Mouse (Mus musculus): ENCODE results near the gene Abi1.
"Not testable (repeated sequence)": the region's sequence is repeated elsewhere in the genome, so short reads cannot be mapped to it uniquely, and the experiment has no call there.

Abi1 gene

GRCm38 (mm10) chr2:22962970-22963369, 77.1 kb downstream of the Abi1 start:
- no peak for DNase-seq (ENCODE audit: low spot score in 2 of 2)

DNA sequence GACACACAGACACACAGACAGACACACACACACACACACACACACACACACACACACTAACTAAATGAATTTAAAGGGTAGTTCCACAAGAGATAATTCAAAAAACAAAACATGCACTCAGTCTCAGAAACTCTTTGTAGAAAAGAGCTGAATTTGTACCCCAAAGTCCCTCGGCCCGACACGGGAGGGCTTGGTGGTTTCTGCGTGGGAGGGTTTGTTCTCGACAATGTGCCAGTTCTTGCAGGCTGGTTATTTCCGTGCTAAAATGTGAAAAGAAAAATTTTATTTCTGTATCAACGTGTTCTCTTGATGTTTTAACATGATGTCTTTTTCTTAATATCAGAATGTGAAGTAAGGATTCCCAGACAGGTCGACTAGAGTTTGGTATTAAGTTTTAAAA, 77.8 kb downstream of the Abi1 start:
- DNase-seq (ENCODE audit: low spot score in 2 of 2), result no peak

- no peak for DNase-seq (ENCODE audit: low spot score in 2 of 2)
Observed at GRCm38 (mm10) chr2:22961681-22962080, 78.4 kb downstream of the Abi1 start.

GRCm38 (mm10) chr2:22957415-22957814, 82.6 kb downstream of the Abi1 start:
- no peak for DNase-seq (ENCODE audit: low spot score in 2 of 2)

DNA sequence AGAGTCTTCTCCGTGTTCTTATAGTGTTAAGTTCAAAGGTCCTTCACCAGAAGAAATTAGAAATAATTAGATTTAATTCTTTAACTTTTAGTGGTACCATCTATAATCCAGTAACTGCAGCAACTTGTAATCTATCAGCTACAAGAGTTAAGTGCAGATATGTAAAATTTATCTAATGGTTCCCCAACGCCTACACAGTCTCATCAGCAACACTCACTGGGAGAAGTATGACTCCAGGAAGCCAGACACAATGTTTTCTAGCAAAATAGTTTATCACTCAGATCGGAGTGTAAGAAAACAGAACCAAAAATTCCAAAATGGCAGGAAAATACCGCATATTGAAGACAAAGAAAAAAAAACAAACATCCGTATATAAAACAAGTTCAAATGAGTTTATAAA, 84.1 kb downstream of the Abi1 start:
- DNase-seq (ENCODE audit: low spot score in 2 of 2), result no peak

- DNase-seq (ENCODE audit: low spot score in 2 of 2), result no peak
Observed at GRCm38 (mm10) chr2:22954278-22954677, 85.8 kb downstream of the Abi1 start.

DNA sequence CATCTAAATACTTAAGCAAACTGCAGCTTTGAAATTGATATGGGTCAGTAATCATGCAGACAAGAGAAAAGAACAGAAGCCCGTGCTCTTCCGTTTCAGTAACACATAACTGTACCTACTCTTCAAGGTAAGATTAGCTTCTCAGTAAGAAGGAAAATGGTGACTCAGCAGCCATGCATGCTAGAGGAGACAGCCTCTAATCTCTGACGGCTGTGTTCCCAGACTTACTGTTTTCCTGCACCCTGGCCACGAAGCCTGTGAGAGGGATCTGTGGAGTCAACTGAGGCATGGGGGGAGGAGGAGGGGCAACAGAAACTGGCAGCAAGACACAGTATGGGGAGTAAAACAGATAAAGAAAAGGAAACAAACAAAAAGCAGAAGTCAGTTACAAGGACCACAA, 90.1 kb downstream of the Abi1 start:
- no peak for DNase-seq (ENCODE audit: low spot score in 2 of 2)

- no peak for DNase-seq (ENCODE audit: low spot score in 2 of 2)
Observed at GRCm38 (mm10) chr2:22933556-22933955, 106.5 kb downstream of the Abi1 start.

GRCm38 (mm10) chr2:22928259-22928658, 111.8 kb downstream of the Abi1 start:
- no peak for DNase-seq (ENCODE audit: low spot score in 2 of 2)

GRCm38 (mm10) chr2:22925911-22926310, 114.1 kb downstream of the Abi1 start:
- DNase-seq (ENCODE audit: low spot score in 2 of 2), result not testable (repeated sequence)

DNA sequence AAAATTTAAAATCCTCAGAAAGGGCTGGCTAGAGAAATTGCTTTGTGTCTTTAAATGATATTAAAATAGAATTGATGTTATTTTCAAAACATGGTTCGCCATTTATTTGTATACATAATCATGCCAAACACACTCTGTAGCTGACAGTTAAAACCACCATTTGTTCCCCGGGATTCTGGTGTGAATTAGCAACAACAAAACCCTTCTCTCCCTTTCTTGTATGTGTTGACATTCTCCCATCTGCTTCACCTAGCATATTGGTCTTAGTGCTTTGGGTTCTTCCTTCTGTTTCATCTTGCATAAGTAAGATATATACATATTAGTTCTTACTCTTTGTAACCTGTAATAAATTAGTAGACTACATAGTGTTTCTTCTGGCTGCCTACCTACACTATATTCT, 121.4 kb downstream of the Abi1 start:
- no peak for DNase-seq (ENCODE audit: low spot score in 2 of 2)

- DNase-seq (ENCODE audit: low spot score in 2 of 2), result no peak
Observed at GRCm38 (mm10) chr2:22914421-22914820, 125.6 kb downstream of the Abi1 start.

GRCm38 (mm10) chr2:22903947-22904346, 136.1 kb downstream of the Abi1 start:
- no peak for DNase-seq (ENCODE audit: low spot score in 2 of 2)

GRCm38 (mm10) chr2:22895282-22896273, 144.5 kb downstream of the Abi1 start, which contains the start of gene Pdss1:
Gene Pdss1 (plus strand): TSS chr2:22895522.
- peak; percentile 89 to 90 for DNase-seq (ENCODE audit: low spot score in 2 of 2)

- DNase-seq (ENCODE audit: low spot score in 2 of 2), result no peak
Observed at GRCm38 (mm10) chr2:22894932-22895281, 145.1 kb downstream of the Abi1 start.

Data from heart, adult 9 months (tissue).